Mouse (Mus musculus): ENCODE data around the gene Nenf.

The Nenf gene

DNA sequence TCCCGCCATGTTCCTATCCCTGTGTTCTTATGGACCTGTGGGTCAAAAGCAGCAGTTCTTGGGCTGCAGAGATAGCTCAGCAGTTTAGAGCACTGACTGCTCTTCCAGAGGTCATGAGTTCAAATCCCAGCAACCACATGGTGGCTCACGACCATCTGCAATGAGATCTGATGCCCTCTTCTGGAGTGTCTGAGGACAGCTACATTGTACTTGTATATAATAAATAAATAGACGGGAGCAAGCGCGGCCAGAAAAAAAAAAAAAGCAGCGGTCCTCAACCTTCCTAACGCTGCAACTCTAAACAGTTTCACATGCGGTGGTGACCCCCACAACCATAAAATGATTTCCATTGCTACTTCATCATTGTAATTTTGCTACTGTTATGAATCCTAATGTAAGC, 1.2 kb downstream of the Nenf start:
- DNase-seq = no peak

DNA sequence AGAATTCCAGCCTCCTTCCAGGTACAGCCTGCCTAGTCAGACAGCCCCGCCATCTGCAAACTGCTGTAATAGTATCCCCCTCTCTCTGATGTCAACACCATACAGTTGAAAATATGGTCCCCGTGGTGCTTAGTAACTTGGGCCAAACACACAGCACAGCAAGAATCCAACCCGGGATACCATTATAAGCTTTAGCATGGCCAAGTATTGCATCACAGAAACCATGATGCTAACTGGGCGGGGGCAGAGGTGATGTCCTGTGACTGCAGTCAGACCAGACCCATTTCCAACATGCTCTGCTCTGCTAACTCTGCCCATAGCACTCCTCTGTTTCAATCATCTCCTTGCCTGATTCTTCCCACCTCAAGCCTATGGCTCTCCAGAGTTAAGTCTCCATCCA, 4.1 kb downstream of the Nenf start:
- no peak for DNase-seq

DNA sequence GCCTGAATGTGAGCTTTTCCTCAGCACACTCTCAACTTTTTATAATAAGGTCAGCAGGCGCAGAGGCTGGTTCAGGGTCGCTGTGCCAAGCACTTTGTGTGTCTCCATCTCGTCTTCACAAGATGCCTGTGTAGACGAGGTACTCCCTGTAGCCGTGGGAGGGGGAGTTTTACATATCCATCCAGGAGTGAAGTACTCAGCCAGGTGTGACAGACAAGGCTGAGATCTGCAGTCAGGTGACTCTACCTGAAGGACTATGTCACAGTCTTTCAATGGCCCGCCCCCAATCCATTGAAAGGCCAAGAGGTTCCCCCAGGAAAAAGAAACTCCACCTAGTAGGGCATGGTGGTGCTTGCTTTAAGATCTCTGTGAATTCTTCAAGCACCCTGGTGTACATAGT, 4.8 kb downstream of the Nenf start:
- no peak for DNase-seq

- DNase-seq = peak; percentile 91
Observed at GRCm38 (mm10) chr1:191312513-191312941, 5.5 kb downstream of the Nenf start.

DNA sequence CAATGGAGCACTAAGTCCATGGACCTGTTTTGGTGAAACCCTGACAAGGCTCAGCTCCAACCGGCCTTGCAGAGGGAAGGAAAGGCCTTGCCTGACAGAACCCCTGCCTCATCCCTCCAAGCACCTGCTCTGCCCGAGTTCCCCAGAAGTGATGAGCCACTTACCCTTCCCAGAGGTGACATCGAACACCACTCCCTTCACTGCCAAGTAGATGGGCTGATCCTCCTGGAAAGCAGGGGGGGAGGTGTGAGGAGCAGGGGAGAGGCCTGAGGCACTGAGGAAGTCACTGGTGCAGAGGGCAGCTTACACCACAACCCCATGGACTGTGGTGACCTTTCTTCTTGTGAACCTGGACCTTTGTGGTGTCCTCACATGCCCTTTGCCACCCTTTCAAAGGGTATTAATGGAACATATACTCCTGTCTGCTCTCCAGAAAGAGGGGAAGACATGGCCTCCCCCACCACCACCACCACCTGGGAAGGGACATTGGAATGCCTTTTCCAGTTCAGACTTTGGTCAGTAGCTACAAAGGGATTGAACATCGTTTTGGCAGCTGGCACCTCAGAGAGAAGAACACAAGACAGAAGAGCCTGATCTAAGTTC, 6.6 kb downstream of the Nenf start:
- DNase-seq = no peak

DNA sequence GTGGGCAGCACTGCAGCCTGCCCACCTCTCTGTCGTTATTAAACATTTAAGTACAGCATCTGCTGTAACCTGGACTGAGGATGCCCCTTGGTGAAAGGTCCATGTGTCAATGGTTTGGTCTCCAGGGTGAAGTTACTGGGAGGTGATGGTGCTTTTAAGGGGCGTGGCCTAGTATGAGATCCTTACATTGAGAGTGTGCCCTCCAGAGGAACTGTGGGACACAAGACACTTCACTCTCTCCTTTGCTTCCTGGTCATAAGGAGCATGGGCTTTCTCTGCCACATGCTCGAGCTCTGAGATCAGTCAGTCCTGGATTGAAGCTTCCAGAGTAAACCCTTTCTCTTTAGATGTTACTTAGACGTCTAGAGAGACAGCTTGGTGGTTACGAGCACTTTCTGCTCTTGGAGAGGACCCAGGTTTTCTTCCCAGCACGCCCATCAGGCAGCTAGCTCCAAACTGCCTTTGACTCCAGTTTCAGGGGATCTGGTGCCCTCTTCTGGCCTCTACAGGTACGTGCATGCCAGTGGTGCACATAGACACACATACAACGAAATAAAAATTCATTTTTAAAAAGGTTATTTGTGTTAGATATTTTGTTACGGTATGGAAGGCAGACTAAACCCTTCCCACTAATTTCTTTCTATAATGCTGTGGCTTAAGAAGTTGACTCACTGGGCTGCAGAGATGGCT, 10.1 kb downstream of the Nenf start:
- DNase-seq = peak; percentile 38

GRCm38 (mm10) chr1:191306316-191306715, 11.7 kb downstream of the Nenf start:
- no peak for DNase-seq

DNA sequence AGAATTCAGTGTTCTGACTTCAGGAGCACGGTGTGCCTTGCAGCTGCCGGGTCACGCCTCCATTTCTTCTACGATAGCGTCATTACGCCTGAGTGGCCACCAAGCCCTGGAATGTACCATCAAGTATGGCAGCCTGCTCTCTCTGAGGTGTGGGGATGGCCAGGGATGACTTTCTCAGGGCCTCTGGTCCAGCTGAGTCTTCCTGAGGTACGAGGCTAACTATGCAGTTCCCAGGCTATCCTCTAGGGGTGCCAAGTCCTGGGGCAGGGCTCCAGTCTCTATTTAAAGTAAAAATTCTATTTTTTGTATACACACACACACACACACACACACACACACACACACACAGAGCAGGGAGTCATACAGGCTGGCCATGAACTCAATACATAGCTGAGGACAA, 12.4 kb downstream of the Nenf start:
- peak; percentile 62 for DNase-seq

GRCm38 (mm10) chr1:191304216-191304615, 13.8 kb downstream of the Nenf start:
- no peak for DNase-seq

- DNase-seq = no peak
Observed at GRCm38 (mm10) chr1:191303736-191304135, 14.3 kb downstream of the Nenf start.

DNA sequence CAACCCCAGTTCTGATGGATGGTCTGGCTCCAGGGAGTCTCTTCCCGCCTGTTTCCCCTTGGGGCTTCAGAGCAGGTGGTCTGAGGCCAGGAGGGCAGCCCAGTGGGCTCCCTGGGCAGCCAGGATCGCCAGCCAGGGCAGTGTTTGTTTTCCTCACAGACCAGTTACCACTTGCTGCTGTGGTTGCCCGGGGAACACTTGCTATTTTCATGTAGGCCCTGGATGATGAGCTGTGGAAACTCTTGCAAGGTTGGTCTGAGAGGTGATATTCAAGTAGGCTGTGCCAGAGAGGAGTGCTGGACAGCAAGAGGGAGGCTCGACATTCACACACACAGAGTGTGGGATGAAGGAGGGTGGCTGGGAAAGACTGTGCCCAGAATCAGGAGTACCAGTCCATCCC, 16.1 kb downstream of the Nenf start:
- DNase-seq = no peak

DNA sequence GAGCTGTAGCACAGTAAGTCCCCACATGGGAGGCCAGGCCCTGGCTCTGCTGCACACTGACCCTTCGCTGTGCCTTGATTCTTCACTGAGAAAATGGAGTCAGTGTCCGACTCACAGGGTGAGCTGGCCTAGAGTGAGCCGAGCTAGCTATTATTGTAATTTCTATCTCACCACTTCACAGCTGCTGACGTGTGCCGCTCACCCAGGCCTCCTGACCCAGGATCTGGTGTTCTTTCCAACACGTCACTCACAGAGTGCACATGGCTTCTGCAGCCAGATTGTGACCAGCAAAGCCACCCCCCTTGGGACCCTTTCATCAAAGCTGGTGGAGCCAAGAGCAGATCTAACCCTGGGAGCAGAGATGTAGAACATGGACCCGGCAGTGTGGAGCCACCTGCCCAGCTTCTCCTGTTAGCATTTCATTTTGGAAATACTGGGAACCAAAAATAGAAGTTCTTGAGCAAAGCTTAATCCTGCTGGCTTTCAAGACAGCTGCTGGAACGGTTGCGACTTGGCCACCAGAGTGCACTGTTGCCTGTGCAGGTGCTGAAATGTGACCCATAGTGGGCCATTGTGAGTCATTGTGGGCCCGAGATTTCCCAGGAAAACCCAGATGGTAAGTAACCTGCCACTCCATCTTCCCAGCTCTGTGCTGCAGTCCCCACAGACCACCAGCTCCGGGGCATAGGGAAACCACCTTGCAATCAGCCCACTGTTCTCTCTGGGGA, 18.6 kb downstream of the Nenf start:
- DNase-seq = peak; percentile 69

DNA sequence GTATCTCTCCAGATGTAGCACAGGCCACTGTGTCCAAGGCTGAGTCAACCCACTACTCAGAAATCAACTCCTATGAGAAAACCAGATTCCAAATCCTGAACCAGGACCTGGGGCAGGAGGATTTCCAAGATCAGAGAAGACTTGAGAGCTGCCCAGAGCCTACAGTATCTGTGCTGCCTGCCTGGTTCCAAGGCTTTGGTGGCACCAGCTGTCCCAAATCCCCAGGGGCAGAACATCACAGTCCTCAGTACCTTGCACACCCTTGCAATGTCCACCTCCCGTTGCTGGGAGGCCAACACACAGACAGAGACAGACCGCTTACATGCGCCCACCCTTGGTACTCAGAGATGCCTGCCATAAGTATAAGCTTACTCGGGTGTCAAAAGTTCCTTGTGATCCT, 19.7 kb downstream of the Nenf start:
- no peak for DNase-seq

DNA sequence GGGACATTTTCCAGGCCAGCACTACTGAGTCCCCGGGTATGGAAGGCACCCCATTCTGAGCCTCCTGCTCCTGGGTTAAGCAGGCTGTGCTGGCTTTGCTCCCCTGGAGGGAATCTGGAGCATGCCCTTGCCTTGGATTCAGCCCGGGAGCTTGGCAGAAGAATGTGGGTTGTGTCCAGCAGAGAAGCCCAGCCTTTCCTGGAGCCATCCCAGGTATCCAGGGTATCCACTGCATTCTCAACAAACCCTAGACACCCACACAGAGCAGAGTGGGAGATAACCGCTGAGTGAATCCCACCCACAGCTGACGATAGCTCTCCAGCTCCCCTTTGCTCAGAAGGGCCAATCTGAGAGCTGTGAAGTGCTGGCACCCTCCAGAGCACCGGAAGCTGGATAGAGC, 21.5 kb downstream of the Nenf start:
- no peak for DNase-seq

DNA sequence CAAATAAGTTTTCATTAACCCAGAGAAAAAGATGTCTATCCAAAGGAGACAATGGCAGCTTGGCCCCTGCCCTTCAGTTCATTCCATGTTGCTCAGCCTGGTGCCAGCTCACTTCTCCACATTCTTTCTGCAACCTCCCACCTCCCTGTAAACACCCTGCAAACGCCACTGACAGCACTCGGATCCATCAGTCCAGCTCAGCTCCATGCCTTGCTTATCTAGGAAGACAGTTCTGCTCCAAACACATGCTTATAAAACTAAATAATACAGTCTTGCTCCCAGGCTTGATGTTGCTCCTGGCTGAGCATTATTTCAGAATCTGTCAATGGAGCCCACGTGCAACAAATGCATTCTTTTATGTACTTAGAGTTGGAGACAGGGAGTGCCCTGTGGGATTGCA, 22.2 kb downstream of the Nenf start:
- no peak for DNase-seq

- no peak for DNase-seq
Observed at GRCm38 (mm10) chr1:191293996-191294795, 23.8 kb downstream of the Nenf start.

- DNase-seq = no peak
Observed at GRCm38 (mm10) chr1:191293051-191293450, 24.9 kb downstream of the Nenf start.

GRCm38 (mm10) chr1:191292348-191292747, 25.6 kb downstream of the Nenf start:
- DNase-seq = no peak

GRCm38 (mm10) chr1:191288762-191289161, 29.2 kb downstream of the Nenf start:
- DNase-seq = peak; percentile 85

- no peak for DNase-seq
Observed at GRCm38 (mm10) chr1:191284502-191284901, 33.5 kb downstream of the Nenf start.

DNA sequence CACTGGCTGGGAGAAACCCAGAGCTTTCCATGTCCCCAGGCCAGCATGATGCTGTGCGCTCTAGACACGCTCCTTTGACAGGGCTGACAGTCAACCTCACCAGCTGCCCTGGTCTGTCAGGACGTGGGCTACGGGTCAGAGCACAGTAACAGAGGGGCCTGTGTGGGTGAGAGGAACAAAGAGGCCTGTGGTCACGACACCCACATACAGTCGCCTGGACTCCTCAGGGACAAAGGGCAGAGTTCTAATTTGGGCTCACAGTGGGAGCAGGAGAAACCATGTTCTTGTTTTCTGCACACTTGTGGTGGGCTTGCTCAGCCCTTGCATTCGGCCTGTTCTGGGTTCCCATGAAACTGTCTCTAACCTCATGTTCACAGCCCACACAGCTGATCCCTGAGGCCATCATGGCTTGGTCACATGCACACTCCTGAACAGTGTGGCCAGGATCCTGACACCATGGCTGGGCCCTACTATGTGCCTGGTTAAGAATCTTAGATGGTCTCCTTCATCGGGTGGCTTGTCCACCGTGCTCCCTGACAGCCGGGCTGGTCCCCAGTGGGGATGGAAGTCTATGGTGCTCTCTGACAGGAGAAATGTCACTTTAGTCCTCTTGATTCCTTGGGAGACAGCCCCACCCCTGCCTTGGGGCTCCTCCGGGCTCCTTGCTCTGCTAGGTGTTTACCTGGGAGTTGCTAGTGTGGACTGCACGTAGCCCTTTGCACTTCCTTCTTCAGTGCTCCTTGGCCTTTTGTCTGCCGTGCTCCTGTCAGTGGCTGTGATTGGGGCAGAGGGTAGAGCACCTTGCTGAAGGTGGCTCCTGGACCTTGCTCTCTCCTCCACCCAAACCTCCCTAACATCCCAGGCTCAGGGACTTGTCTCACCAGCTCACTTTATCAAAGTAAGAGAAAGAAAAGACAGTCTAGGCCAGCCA, 34.6 kb downstream of the Nenf start:
- no peak for DNase-seq

DNA sequence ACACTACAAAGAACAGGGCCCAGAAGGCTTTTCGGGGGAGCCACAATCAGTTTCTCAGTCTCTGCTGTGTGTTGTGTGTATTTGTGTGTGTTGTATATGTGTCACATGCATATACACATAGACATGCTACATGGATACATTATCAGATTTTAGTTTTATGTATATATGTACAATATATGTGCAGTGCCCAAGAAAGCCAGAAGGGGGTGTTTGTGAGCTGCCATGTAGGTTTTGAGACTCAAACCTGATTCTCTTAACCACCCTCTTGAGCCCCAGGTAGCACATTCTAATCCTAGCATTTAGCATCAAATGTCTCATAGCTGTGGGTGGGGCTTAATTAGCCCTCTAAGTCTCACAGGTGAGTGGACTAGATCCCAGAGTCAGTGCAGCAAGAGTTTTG, 35.7 kb downstream of the Nenf start:
- DNase-seq = no peak
